Mouse (Mus musculus): ENCODE data around the gene Ccnjl.

- no peak for TF ChIP-seq TAL1 (IDR thresholded peaks at IDR 0.05; ENCODE audit: low read length)
- TF ChIP-seq GATA1 (IDR thresholded peaks at IDR 0.05; ENCODE audit: low read length) = no peak
Measured at GRCm38 (mm10) chr11:43507976-43508375, 20.6 kb upstream of the Ccnjl start.
